In genomic region chr11:78322860-78323259, GRCm38 (mm10) we compare ENCODE assay signal across 8 mouse cellular contexts. TPM values are rescaled to one million over a fixed set of nuclear protein-coding genes. Genes with fewer than 3 reads are reported as not detected.
A peak's percentile ranks its signal among the peaks of the same experiment; 100 is the strongest.
DNase-seq lines count a peak whose midpoint lies in the region; ATAC-seq and TF ChIP-seq lines count a peak whose summit lies in the region.

TSS of gene Aldoc (plus strand) at chr11:78322968.

- peak; percentile 76 for TF ChIP-seq POLR2A in cerebellum, adult 2 months (IDR thresholded peaks at IDR 0.05; ENCODE audit: borderline replicate concordance, insufficient read depth, low read length)

- no peaks in the 10 kb centered on the region for H3K27me3 ChIP-seq in cerebellum, adult 2 months (ENCODE audit: control insufficient read depth, insufficient read depth, low read length)
- no peaks in the 10 kb centered on the region for H3K27me3 ChIP-seq in forebrain, postnatal 0 days (ENCODE audit: insufficient read depth, low read length)
- H3K27me3 ChIP-seq in hindbrain, embryonic 11.5 days (ENCODE audit: control insufficient read depth, insufficient read depth, low read length), result no peaks in the 10 kb centered on the region

- H3K27ac ChIP-seq in cerebellum, adult 2 months (ENCODE audit: insufficient read depth, low read length), result peak within 1 kb of the TSS; percentile 68
- peak within 1 kb of the TSS; percentile 60 for H3K27ac ChIP-seq in forebrain, postnatal 0 days (ENCODE audit: low read depth, low read length)
- H3K27ac ChIP-seq in hindbrain, embryonic 11.5 days (ENCODE audit: low read depth, low read length), result no peak within 1 kb of the TSS

- 11% methylated on average over 15 of the region's 15 CpGs for WGBS in cerebellum, adult 2 months
- WGBS in forebrain, postnatal 0 days, result 4% methylated on average over 15 of the region's 15 CpGs
- WGBS in hindbrain, embryonic 11.5 days, result 3% methylated on average over 15 of the region's 15 CpGs

- H3K4me2 ChIP-seq in forebrain, postnatal 0 days (ENCODE audit: low read depth), result peak within 1 kb of the TSS; percentile 37
- H3K4me2 ChIP-seq in hindbrain, embryonic 11.5 days (replicated peaks; ENCODE audit: low read depth, low read length), result 0 out of 2 replicates have a peak within 1 kb of the TSS, but pooled peaks have one; percentile 5

- peak; percentile 87 for ATAC-seq in forebrain, postnatal 0 days
- ATAC-seq in hindbrain, embryonic 11.5 days (ENCODE audit: low FRiP score), result 0 out of 2 replicates have a peak, but pooled peaks have one; percentile 33

- no peak for TF ChIP-seq CTCF in cerebellum, adult 2 months (IDR thresholded peaks at IDR 0.05; ENCODE audit: borderline replicate concordance, insufficient read depth, low read depth, low read length)
- TF ChIP-seq CTCF in forebrain, postnatal 0 days (IDR thresholded peaks at IDR 0.05; ENCODE audit: low read depth), result no peak

- H3K4me1 ChIP-seq in cerebellum, adult 2 months (ENCODE audit: control insufficient read depth, insufficient read depth, low read length), result peaks cover 8% of the 10 kb centered on the region
- H3K4me1 ChIP-seq in forebrain, postnatal 0 days (ENCODE audit: insufficient read depth), result no peaks in the 10 kb centered on the region
- H3K4me1 ChIP-seq in hindbrain, embryonic 11.5 days (replicated peaks; ENCODE audit: control insufficient read depth, insufficient read depth, low read length), result no peaks in the 10 kb centered on the region

- peak within 1 kb of the TSS; percentile 85 for H3K4me3 ChIP-seq in cerebellum, adult 2 months (replicated peaks; ENCODE audit: insufficient read depth, low read depth, low read length)
- H3K4me3 ChIP-seq in forebrain, postnatal 0 days (ENCODE audit: low read depth, low read length), result peak within 1 kb of the TSS; percentile 22
- no peak within 1 kb of the TSS for H3K4me3 ChIP-seq in hindbrain, embryonic 11.5 days (ENCODE audit: low read depth, low read length)

- no peaks in the 10 kb centered on the region for H3K36me3 ChIP-seq in forebrain, postnatal 0 days (ENCODE audit: insufficient read depth)
- H3K36me3 ChIP-seq in hindbrain, embryonic 11.5 days (ENCODE audit: control insufficient read depth, insufficient read depth, low read length), result 0 out of 2 replicates have a peak, but pooled peaks cover 2% of the 10 kb centered on the region

- DNase-seq in MN1 (ENCODE audit: low spot score), result peak; percentile 94
- peak; percentile 89 to 94 for DNase-seq in cerebellum, adult 2 months
- DNase-seq in forebrain, postnatal 0 days, result peak; percentile 74
- DNase-seq in hindbrain, embryonic 11.5 days (ENCODE audit: low spot score), result peak; percentile 53
- peak; percentile 32 to 51 for DNase-seq in layer of hippocampus, postnatal 25 days (ENCODE audit: extremely low spot score in 1 of 2, low spot score in 1 of 2)
- peak; percentile 79 for DNase-seq in lung, postnatal 14 days
- peak; percentile 83 for DNase-seq in retina, postnatal 1 day
- DNase-seq in thymus, postnatal 4 days, result peak; percentile 75

- no peaks in the 10 kb centered on the region for H3K9me3 ChIP-seq in forebrain, postnatal 0 days (ENCODE audit: low read length)
- H3K9me3 ChIP-seq in hindbrain, embryonic 11.5 days (ENCODE audit: control insufficient read depth, low read length), result no peaks in the 10 kb centered on the region

- H3K9ac ChIP-seq in forebrain, postnatal 0 days, result 0 out of 2 replicates have a peak within 1 kb of the TSS, but pooled peaks have one; percentile 0
- no peak within 1 kb of the TSS for H3K9ac ChIP-seq in hindbrain, embryonic 11.5 days (ENCODE audit: low read depth, low read length)

RNA-seq across cellular contexts. Expression of gene Aldoc, which starts in this region (rescaled TPM):
- polyA plus RNA-seq in cerebellum, adult 2 months (2012; rRNA removed), result 2,621 and 2,670 TPM in 2 replicates
- total RNA-seq in forebrain, postnatal 0 days (2014; rRNA removed), result 187 and 207 TPM in 2 replicates
- polyA plus RNA-seq in forebrain, postnatal 0 days (2015; fragmentation: Nextera tagmentation; extraction: Ambion mirVana), result 182 and 219 TPM in 2 replicates
- 2.7 and 3.3 TPM in 2 replicates for polyA plus RNA-seq in hindbrain, embryonic 11.5 days (2014; fragmentation: Nextera tagmentation; extraction: Ambion mirVana)
- total RNA-seq in layer of hippocampus, postnatal 25 days (2021), result 100 to 1,000 TPM; 852 to 862 TPM

Comparison
In these comparisons a context has a peak if more than half of its experiments do, and no peak if none do; other contexts are left out.
1. RNA of gene Aldoc (polyA plus RNA-seq): 2,621 to 2,670 TPM in cerebellum, adult 2 months and 182 to 219 TPM in forebrain, postnatal 0 days; 2.7 to 3.3 TPM in hindbrain, embryonic 11.5 days; every median in the first group is over 10 times any median in the second.
2. RNA of gene Aldoc (polyA plus RNA-seq): 2,621 to 2,670 TPM in cerebellum, adult 2 months; 182 to 219 TPM in forebrain, postnatal 0 days; every median in the first group is over 10 times any median in the second.
3. DNase-seq: peak in every context shown above with its lines; median percentile 94 in MN1; 92 in cerebellum, adult 2 months; 83 in retina, postnatal 1 day; 79 in lung, postnatal 14 days; 75 in thymus, postnatal 4 days; 74 in forebrain, postnatal 0 days; 53 in hindbrain, embryonic 11.5 days; 42 in layer of hippocampus, postnatal 25 days.